Mouse (Mus musculus) limb, embryonic 11.5 days (tissue): Measurements from ENCODE around the gene Hnrnpa1. TPM values are rescaled to one million over a fixed set of nuclear protein-coding genes. Genes with fewer than 3 reads are reported as not detected.
"Not testable (repeated sequence)": the region's sequence is repeated elsewhere in the genome, so short reads cannot be mapped to it uniquely, and the experiment has no call there.

Source experiments
- ATAC-seq: fragments of 200-750 bp; cut with Nextera tagmentation; 2 replicates; pipeline ENCODE4 v1.8.0; 2017; ENCODE audit warnings: low read depth; ENCODE audit not compliant: insufficient number of reproducible peaks, low FRiP score, low TSS enrichment
- DNase-seq: peaks from one replicate; pipeline ENCODE4 v3.0.0-alpha.2; 2015; ENCODE audit warnings: low spot score
- H3K27ac ChIP-seq: fragments of 300-500 bp; sonication (generic); replicated peaks from 2 replicates; pipeline ENCODE4 v1.5.1; 2014; ENCODE audit warnings: low read depth, mild to moderate bottlenecking, low read length
- H3K27me3 ChIP-seq: fragments of 300-500 bp; sonication (generic); 2 replicates; pipeline ENCODE4 v1.6.1; 2014; ENCODE audit warnings: mild to moderate bottlenecking, low read length, mixed read lengths; ENCODE audit not compliant: control insufficient read depth, insufficient read depth
- H3K36me3 ChIP-seq: fragments of 300-500 bp; sonication (generic); 2 replicates; pipeline ENCODE4 v1.6.1; 2014; ENCODE audit warnings: mild to moderate bottlenecking, low read length, moderate library complexity, mixed read lengths; ENCODE audit not compliant: control insufficient read depth, insufficient read depth
- H3K4me1 ChIP-seq: fragments of 300-500 bp; sonication (generic); 2 replicates; pipeline ENCODE4 v1.6.1; 2014; ENCODE audit warnings: low read length, mixed read lengths; ENCODE audit not compliant: control insufficient read depth, insufficient read depth
- H3K4me2 ChIP-seq: fragments of 300-500 bp; sonication (generic); 2 replicates; pipeline ENCODE4 v1.6.1; 2014; ENCODE audit warnings: low read depth, mild to moderate bottlenecking, moderate library complexity; ENCODE audit not compliant: severe bottlenecking
- H3K4me3 ChIP-seq: fragments of 300-500 bp; sonication (generic); 2 replicates; pipeline ENCODE4 v1.5.1; 2014; ENCODE audit warnings: low read depth, low read length
- H3K9ac ChIP-seq: fragments of 300-500 bp; sonication (generic); 2 replicates; pipeline ENCODE4 v1.6.1; 2014; ENCODE audit warnings: mild to moderate bottlenecking, low read length
- H3K9me3 ChIP-seq: fragments of 300-500 bp; sonication (generic); 2 replicates; pipeline ENCODE4 v1.6.1; 2016; ENCODE audit warnings: low read length; ENCODE audit not compliant: control insufficient read depth
- WGBS: fragments of 180-500 bp; shearing (Covaris S2); extraction: QIAGEN DNeasy Blood & Tissue Kit; methylation state at CpG from one replicate; pipeline ENCODE4 v1.1.7; 2014; 5-methylcytosine and 5-hydroxymethylcytosine counted together
- polyA plus RNA-seq: library from polyadenylated mRNA; unstranded; fragments of >200 nt; fragmentation: Nextera tagmentation; extraction: Ambion mirVana; gene quantifications from 2 replicates; pipeline ENCODE4 v1.2.1, GENCODE M21; 2014

Hnrnpa1 gene
- polyA plus RNA-seq, 1 experiment from 2014 or later, result 1,585 TPM

DNA sequence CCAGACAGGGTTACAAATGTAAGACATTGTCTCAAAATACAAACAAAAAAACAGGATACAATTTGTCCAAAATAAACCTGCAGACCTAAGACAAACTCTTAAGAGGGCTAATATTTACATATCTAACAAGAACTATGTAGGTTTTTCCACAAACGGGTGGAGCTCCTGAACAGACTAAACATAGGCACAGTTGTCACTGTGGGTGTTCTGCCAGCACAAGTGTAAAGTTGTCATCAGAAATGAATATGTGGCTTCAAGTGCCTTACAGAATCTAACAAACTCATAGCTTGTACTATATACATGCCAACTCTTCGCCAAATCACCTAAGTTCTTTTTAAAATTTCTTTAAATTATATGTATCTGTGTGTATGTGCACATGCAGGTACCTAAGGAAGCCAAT, 7.1 kb upstream of the Hnrnpa1 start:
- no peak for ATAC-seq
- Histone ChIP-seq H3K4me3 (no peak overlapping the region), H3K27ac (no peak overlapping the region), H3K9me3 (no peaks in the 10 kb centered on the region), H3K4me2 (no peak overlapping the region), H3K9ac (no peak overlapping the region), H3K27me3 (no peaks in the 10 kb centered on the region), H3K4me1 (0 out of 2 replicates have a peak, but pooled peaks cover 2% of the 10 kb centered on the region), H3K36me3 (peaks cover 4% of the 10 kb centered on the region; the same call in 1 of the 2 replicates)
- WGBS, result 90% methylated on average over 2 of the region's 2 CpGs
- DNase-seq, result no peak

GRCm38 (mm10) chr15:103237295-103237694, 2.9 kb upstream of the Hnrnpa1 start:
- Histone ChIP-seq H3K4me1 (peaks cover 3% of the 10 kb centered on the region), H3K27me3 (no peaks in the 10 kb centered on the region), H3K9me3 (no peaks in the 10 kb centered on the region), H3K9ac (no peak overlapping the region), H3K4me3 (no peak overlapping the region), H3K27ac (no peak overlapping the region), H3K4me2 (no peak overlapping the region), H3K36me3 (peaks cover 6% of the 10 kb centered on the region; the same call in 1 of the 2 replicates)
- ATAC-seq (no peak), DNase-seq (no peak)
- WGBS, result 94% methylated on average over 7 of the region's 7 CpGs

DNA sequence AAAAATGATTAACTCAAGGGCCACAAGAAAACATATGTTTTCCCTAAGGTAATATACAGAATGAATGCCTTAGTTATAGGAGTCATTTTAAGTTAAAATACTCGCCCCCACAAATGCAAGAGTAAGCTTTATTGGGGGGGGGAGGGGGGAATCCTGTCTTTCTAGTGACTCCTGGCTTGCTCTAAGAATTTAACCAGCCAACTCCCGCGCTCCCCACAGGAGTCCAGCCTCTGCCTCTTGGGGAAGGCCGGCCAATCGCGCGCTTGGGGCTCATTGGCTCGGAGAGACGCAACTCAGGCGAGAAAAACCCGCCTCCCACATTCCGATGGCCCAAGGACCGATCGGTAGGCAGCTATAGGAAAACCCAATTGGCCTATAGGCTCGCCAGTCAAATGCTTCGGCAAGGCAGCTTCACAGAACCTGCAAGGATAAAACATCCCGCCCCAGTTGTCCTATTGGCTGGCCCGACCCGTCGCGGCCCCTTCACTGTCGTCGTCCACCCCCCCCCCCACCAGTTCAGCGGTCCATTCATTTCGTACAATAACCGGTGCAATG, 1.0 kb upstream of the Hnrnpa1 start:
- H3K9me3 ChIP-seq, result no peaks in the 10 kb centered on the region
- peak overlapping the region; percentile 86 for H3K9ac ChIP-seq
- peak overlapping the region; percentile 58 for H3K4me3 ChIP-seq
- peak; percentile 88 for ATAC-seq
- under 1% methylated on average over 26 of the region's 26 CpGs for WGBS
- H3K27me3 ChIP-seq, result no peaks in the 10 kb centered on the region
- peak overlapping the region; percentile 44 for H3K4me2 ChIP-seq
- peak overlapping the region; percentile 85 for H3K27ac ChIP-seq
- H3K4me1 ChIP-seq, result peaks cover 11% of the 10 kb centered on the region
- peak; percentile 96 for DNase-seq
- H3K36me3 ChIP-seq, result peaks cover 17% of the 10 kb centered on the region

DNA sequence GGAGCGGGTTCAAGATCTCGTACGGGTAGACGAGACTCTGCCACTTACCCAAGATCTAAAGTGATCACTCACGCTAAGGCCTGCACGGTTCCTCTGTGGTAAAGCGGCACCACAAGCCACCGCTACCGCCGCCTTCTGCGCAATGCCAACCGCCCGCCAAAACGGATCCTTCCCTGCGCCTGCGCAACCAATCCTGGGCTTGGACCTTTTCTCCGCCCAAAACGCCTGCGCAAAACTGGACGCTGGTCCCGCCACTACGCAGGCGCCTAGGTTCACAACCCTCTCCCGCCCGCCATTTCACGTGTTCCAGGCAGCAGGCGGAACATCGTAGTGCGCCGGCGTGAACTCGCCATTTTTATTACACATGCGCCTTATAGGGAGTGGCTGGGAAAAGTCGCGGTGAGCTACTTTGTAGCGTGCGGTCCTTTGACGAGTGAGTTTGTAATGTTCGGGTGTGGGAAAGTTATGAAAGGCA, 510 bp upstream of the Hnrnpa1 start, which contains the start of gene Cbx5:
Gene Cbx5 (minus strand): TSS at position 132 of the 475 bp plus-strand sequence.
- Histone ChIP-seq H3K4me1 (peaks cover 11% of the 10 kb centered on the region), H3K27ac (peak within 1 kb of the TSS; percentile 85), H3K4me3 (peak within 1 kb of the TSS; percentile 58), H3K27me3 (no peaks in the 10 kb centered on the region), H3K4me2 (peak within 1 kb of the TSS; percentile 86), H3K9me3 (no peaks in the 10 kb centered on the region), H3K9ac (peak within 1 kb of the TSS; percentile 86), H3K36me3 (peaks cover 17% of the 10 kb centered on the region)
- DNase-seq, result peak; percentile 96
- WGBS, result under 1% methylated on average over 39 of the region's 39 CpGs
- ATAC-seq, result peak; percentile 90

GRCm38 (mm10) chr15:103241071-103242018, 1.1 kb downstream of the Hnrnpa1 start:
- 9% methylated on average over 12 of the region's 12 CpGs for WGBS
- peak overlapping the region; percentile 58 for H3K4me3 ChIP-seq
- H3K4me2 ChIP-seq, result peak overlapping the region; percentile 86
- DNase-seq, H3K27me3 ChIP-seq, ATAC-seq, H3K9me3 ChIP-seq: not testable (repeated sequence)
- H3K4me1 ChIP-seq, result peaks cover 11% of the 10 kb centered on the region
- H3K36me3 ChIP-seq, result peaks cover 24% of the 10 kb centered on the region
- H3K9ac ChIP-seq, result peak overlapping the region; percentile 86
- peak overlapping the region; percentile 85 for H3K27ac ChIP-seq

- H3K36me3 ChIP-seq, result peaks cover 37% of the 10 kb centered on the region
- no peaks in the 10 kb centered on the region for H3K27me3 ChIP-seq
- H3K9me3 ChIP-seq, result no peaks in the 10 kb centered on the region
- H3K27ac ChIP-seq, result no peak overlapping the region
- ATAC-seq (no peak), DNase-seq (no peak)
- H3K4me1 ChIP-seq, result peaks cover 9% of the 10 kb centered on the region
- no peak overlapping the region; the same call in 1 of the 2 replicates for H3K9ac ChIP-seq
- peak overlapping the region; percentile 86 for H3K4me2 ChIP-seq
- 82% methylated on average over 8 of the region's 8 CpGs for WGBS
- H3K4me3 ChIP-seq, result peak overlapping the region; percentile 58
Observed at GRCm38 (mm10) chr15:103242885-103243284, 2.7 kb downstream of the Hnrnpa1 start.

- Histone ChIP-seq H3K27me3 (no peaks in the 10 kb centered on the region), H3K9ac (no peak overlapping the region), H3K4me2 (no peak overlapping the region), H3K4me3 (no peak overlapping the region), H3K4me1 (peaks cover 9% of the 10 kb centered on the region), H3K36me3 (peaks cover 47% of the 10 kb centered on the region), H3K9me3 (no peaks in the 10 kb centered on the region), H3K27ac (no peak overlapping the region)
- DNase-seq (no peak), ATAC-seq (no peak)
- 82% methylated on average over 6 of the region's 6 CpGs for WGBS
Observed at GRCm38 (mm10) chr15:103245616-103246015, 5.4 kb downstream of the Hnrnpa1 start.

DNA sequence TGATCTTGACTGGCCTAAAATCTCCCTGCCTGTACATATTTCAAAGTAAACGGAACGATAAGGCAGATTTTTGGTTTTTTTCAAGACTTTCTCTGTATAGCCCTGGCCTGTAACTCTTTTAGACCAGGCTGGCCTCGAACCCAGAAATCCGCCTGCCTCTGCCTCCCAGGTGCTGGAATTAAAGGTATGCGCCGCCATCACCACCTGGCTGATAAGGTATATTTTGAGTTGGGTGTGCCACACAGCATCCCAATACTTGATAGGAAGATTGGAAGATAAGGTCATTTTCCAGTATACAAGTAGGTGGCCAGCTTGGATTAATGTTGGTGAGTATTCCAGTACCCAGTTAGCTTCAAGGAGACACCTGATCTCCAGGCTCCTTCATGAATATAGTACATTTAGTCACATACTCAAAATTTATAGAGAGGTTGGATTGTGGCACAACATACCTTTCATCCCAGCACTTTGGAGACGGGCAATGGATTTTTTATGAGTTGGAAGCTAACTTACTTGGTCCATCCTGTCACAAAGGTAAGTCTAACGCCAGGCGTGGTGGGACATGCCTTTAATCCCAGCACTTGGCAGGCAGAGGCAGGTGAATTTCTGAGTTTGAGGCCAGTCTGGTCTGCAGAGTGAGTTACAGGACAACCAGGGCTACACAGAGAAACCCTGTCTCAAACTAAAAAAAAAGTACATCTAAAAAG, 7.0 kb downstream of the Hnrnpa1 start:
- H3K36me3 ChIP-seq, result peaks cover 45% of the 10 kb centered on the region
- no peak overlapping the region for H3K27ac ChIP-seq
- WGBS, result 86% methylated on average over 9 of the region's 9 CpGs
- H3K4me1 ChIP-seq, result peaks cover 9% of the 10 kb centered on the region
- no peak overlapping the region for H3K4me3 ChIP-seq
- no peak overlapping the region for H3K9ac ChIP-seq
- ATAC-seq (0 out of 2 replicates have a peak, but pooled peaks have one; percentile 14), DNase-seq (no peak)
- no peaks in the 10 kb centered on the region for H3K9me3 ChIP-seq
- H3K27me3 ChIP-seq, result no peaks in the 10 kb centered on the region
- H3K4me2 ChIP-seq, result no peak overlapping the region
